Mouse (Mus musculus): ENCODE results near the gene Setx.

DNA sequence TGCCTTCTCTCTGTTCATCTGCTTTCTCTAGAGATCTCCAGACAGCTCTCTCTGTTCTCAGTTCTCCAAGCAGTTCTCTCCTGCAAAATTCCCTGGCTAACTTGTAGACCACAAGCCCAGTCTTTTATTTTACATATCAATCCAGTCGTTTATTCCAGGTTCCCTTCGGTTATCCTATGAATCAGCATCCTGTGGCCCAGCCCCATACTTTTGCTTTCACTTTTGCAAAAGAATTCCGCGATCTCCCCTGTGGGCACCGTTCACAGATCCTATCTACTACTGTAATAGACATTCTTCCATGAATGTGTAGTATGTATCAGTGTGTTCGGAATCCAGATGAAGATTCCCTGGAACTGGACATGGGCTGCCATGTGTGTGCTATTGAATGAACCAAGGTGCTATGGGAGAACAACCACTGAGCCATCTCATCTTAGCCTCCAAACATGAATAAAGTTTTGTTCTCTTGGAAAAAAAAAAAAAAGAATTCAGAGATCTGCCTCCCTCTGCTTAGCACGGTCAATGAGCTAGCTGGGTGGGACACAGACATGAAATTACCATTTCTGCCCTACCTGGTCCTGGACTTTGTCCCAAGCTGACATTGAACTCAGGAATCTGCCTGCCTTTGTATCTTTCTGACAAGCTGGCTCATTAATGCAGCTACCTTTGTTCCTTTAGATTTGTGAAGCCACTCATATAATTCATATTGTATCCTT, 23.0 kb upstream of the Setx start:
- no peak for TF ChIP-seq POLR2A (IDR thresholded peaks at IDR 0.05; ENCODE audit: borderline replicate concordance, insufficient read depth, low read length)
- no peak for TF ChIP-seq CTCF (IDR thresholded peaks at IDR 0.05; ENCODE audit: borderline replicate concordance, insufficient read depth, low read depth, low read length)

Data from cerebellum, adult 2 months (tissue).